Mouse (Mus musculus) heart, adult 2 months (tissue): Measurements from ENCODE around the gene Patj.

ENCODE experiments used
- CTCF ChIP-seq: fragments of 200-600 bp; IDR thresholded peaks from 2 replicates; pipeline ENCODE4 v1.8.1; 2022; ENCODE audit warnings: antibody characterized with exemption, mild to moderate bottlenecking, moderate library complexity
- EP300 ChIP-seq: fragments of 200-500 bp; IDR thresholded peaks from 2 replicates; pipeline ENCODE4 v1.6.1; 2011; ENCODE audit warnings: low read depth, low read length, control low read depth; ENCODE audit not compliant: insufficient read depth
- POLR2A ChIP-seq: fragments of 200-500 bp; IDR thresholded peaks from 2 replicates; pipeline ENCODE4 v1.6.1; 2011; ENCODE audit warnings: mild to moderate bottlenecking, low read depth, low read length, control low read depth; ENCODE audit not compliant: insufficient read depth

DNA sequence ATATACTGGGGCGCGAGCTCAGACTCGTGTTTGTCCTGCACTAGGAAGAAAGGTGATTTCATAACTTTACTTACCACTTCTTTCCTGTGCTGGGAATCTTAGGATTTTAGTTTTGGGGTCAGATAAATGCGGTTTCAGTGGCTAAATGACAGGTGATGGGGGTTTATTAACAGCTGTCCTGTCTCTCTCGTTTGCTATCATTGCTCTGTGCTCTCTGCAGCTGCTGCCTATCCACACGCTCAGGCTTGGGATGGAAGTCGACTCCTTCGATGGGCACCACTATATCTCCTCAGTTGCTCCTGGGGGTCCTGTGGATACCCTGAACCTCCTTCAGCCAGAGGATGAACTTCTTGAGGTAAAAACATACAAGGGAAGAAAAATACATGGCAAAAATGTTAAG lies 60.3 kb downstream of the Patj start:
- TF ChIP-seq CTCF (no peak), POLR2A (no peak), EP300 (no peak)
